Mouse (Mus musculus): ENCODE data around the gene Ston1. TPM values are rescaled to one million over a fixed set of nuclear protein-coding genes. Genes with fewer than 3 reads are reported as not detected.

Gene Ston1
- polyA plus RNA-seq, 2 experiments: 11.3 to 34.8 TPM

DNA sequence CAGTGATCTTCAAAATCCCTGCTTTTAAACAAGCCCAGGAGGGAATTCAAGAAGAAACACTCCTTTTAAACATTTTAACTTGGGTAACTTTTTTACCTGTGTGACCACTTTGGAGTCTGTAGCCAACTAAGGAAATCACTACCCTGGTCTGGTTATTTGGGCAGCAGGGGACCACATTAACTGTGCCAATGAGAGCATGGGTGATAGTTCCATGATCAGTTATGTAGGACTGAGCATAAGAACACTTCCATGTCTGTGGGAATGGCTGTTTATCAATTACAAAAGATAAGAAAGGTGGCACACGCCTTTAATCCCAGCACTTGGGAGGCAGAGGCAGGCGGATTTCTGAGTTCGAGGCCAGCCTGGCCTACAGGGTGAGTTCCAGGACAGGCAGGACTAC lies 49.7 kb downstream of the Ston1 start:
- H3K4me3 ChIP-seq (replicated peaks; ENCODE audit: low read length): no peak overlapping the region
- WGBS: 94% methylated on average over 3 of the region's 3 CpGs
- no peaks in the 10 kb centered on the region for H3K9me3 ChIP-seq (ENCODE audit: control insufficient read depth, low read length)
- H3K27ac ChIP-seq (replicated peaks; ENCODE audit: low read depth, low read length): no peak overlapping the region
- H3K27me3 ChIP-seq (ENCODE audit: control insufficient read depth, insufficient read depth, low read length): no peaks in the 10 kb centered on the region
- H3K4me1 ChIP-seq (ENCODE audit: control insufficient read depth, insufficient read depth, low read length): no peaks in the 10 kb centered on the region
- no peak for DNase-seq (ENCODE audit: low spot score)
- H3K9ac ChIP-seq (ENCODE audit: low read depth, low read length, severe bottlenecking): no peak overlapping the region
- no peak overlapping the region for H3K4me2 ChIP-seq (replicated peaks; ENCODE audit: low read depth, low read length, severe bottlenecking)
- ATAC-seq (ENCODE audit: low FRiP score, low read depth): no peak
- no peak for TF ChIP-seq POLR2A (IDR thresholded peaks at IDR 0.05; ENCODE audit: borderline replicate concordance, extremely low read depth, insufficient read depth, insufficient read length)
- H3K36me3 ChIP-seq (ENCODE audit: control insufficient read depth, insufficient read depth, low read length): peaks cover 32% of the 10 kb centered on the region

DNA sequence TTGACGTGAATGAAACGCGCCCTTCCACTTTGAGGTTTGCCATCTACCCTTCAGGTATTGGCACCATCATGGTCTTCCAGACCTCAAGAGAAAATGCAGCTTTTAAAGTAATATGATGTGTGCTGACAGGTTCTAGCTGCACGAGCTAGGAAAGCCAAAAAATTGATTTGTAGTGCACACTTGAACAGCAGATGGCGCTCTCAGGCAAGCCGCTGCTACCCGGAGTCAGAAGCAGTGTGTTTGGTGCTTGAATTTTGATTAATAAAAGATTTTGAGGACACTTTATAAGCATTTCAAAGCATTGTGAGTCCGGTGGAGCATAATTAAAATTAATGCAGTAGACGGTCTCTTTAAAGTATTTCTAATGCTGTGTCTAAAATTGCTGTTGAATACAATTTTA lies 54.5 kb downstream of the Ston1 start:
- TF ChIP-seq POLR2A (IDR thresholded peaks at IDR 0.05; ENCODE audit: borderline replicate concordance, extremely low read depth, insufficient read depth, insufficient read length): no peak
- ATAC-seq (ENCODE audit: low FRiP score, low read depth) (0 out of 2 replicates have a peak, but pooled peaks have one; percentile 34), DNase-seq (ENCODE audit: low spot score) (peak; percentile 77)
- 4% methylated on average over 9 of the region's 9 CpGs for WGBS
- Histone ChIP-seq H3K4me3 (replicated peaks; ENCODE audit: low read length) (no peak overlapping the region), H3K4me1 (ENCODE audit: control insufficient read depth, insufficient read depth, low read length) (no peaks in the 10 kb centered on the region; the same call in 1 of the 2 replicates), H3K27me3 (ENCODE audit: control insufficient read depth, insufficient read depth, low read length) (no peaks in the 10 kb centered on the region), H3K9ac (ENCODE audit: low read depth, low read length, severe bottlenecking) (no peak overlapping the region), H3K27ac (replicated peaks; ENCODE audit: low read depth, low read length) (no peak overlapping the region), H3K4me2 (replicated peaks; ENCODE audit: low read depth, low read length, severe bottlenecking) (no peak overlapping the region), H3K36me3 (ENCODE audit: control insufficient read depth, insufficient read depth, low read length) (peaks cover 8% of the 10 kb centered on the region), H3K9me3 (ENCODE audit: control insufficient read depth, low read length) (no peaks in the 10 kb centered on the region)

DNA sequence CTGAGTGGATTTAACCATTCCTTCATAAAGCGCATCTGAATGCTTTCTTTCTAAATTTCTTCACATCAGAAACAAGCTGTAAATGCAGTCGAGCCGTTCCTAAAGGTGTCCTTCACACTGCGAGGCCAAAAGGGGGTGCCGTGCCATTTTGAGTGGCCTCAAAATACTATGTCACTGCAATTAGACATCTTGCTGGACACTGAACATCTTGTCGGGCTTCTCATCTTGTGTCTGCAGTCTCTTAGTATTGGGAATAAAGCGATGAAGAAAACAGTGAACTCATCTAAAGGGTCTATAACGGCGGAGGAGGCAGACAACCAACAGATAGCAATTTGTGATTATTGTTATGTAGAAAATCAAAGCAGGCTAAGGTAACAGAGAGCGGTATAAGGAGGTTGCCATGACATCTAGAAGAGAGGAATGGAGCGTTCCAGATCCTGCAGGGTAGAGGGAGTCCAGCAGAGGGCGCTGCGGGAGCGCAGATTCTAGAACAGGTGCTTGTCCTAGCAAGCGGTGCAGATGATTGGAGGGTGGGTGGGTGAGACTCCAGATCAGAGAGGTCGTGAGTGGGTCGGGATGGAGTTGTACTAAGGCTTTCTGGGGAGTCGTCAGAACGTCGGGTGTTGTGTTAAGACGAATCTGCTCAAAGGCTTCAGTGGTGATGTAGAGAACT lies 55.4 kb downstream of the Ston1 start:
- no peaks in the 10 kb centered on the region for H3K27me3 ChIP-seq (ENCODE audit: control insufficient read depth, insufficient read depth, low read length)
- WGBS: 22% methylated on average over 21 of the region's 21 CpGs
- ATAC-seq (ENCODE audit: low FRiP score, low read depth) (peak; percentile 28; the same call in 1 of the 2 replicates), DNase-seq (ENCODE audit: low spot score) (peak; percentile 84)
- H3K4me3 ChIP-seq (replicated peaks; ENCODE audit: low read length): no peak overlapping the region
- peaks cover 6% of the 10 kb centered on the region; the same call in 1 of the 2 replicates for H3K36me3 ChIP-seq (ENCODE audit: control insufficient read depth, insufficient read depth, low read length)
- no peaks in the 10 kb centered on the region for H3K9me3 ChIP-seq (ENCODE audit: control insufficient read depth, low read length)
- H3K4me1 ChIP-seq (ENCODE audit: control insufficient read depth, insufficient read depth, low read length): no peaks in the 10 kb centered on the region; the same call in 1 of the 2 replicates
- H3K27ac ChIP-seq (replicated peaks; ENCODE audit: low read depth, low read length): no peak overlapping the region
- H3K9ac ChIP-seq (ENCODE audit: low read depth, low read length, severe bottlenecking): no peak overlapping the region
- TF ChIP-seq POLR2A (IDR thresholded peaks at IDR 0.05; ENCODE audit: borderline replicate concordance, extremely low read depth, insufficient read depth, insufficient read length): no peak
- H3K4me2 ChIP-seq (replicated peaks; ENCODE audit: low read depth, low read length, severe bottlenecking): no peak overlapping the region

DNA sequence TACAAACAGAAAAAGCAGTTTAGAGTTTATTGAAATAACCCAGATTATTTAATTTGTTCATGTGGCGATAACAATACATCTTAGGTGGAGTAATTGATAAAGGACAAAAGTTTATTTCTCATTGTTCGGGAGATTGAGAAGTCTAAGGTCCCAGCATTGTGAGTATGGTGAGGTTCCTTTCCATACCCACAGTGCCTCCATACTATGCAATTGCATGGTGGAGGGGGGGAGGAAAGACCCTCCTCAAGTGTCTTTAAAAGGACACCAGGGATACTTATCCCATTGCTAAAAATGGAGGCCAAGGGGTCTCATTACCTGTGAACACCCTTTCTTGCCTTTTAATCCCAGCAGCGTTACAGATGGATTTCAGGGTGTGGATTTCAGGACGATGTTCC lies 55.9 kb downstream of the Ston1 start:
- Histone ChIP-seq H3K9me3 (ENCODE audit: control insufficient read depth, low read length) (no peaks in the 10 kb centered on the region), H3K4me2 (replicated peaks; ENCODE audit: low read depth, low read length, severe bottlenecking) (no peak overlapping the region), H3K4me3 (replicated peaks; ENCODE audit: low read length) (no peak overlapping the region), H3K9ac (ENCODE audit: low read depth, low read length, severe bottlenecking) (no peak overlapping the region), H3K27me3 (ENCODE audit: control insufficient read depth, insufficient read depth, low read length) (no peaks in the 10 kb centered on the region), H3K4me1 (ENCODE audit: control insufficient read depth, insufficient read depth, low read length) (no peaks in the 10 kb centered on the region; the same call in 1 of the 2 replicates), H3K36me3 (ENCODE audit: control insufficient read depth, insufficient read depth, low read length) (peaks cover 3% of the 10 kb centered on the region; the same call in 1 of the 2 replicates), H3K27ac (replicated peaks; ENCODE audit: low read depth, low read length) (no peak overlapping the region)
- no peak for DNase-seq (ENCODE audit: low spot score)
- WGBS: 81% methylated on average over 4 of the region's 4 CpGs
- no peak for ATAC-seq (ENCODE audit: low FRiP score, low read depth)
- TF ChIP-seq POLR2A (IDR thresholded peaks at IDR 0.05; ENCODE audit: borderline replicate concordance, extremely low read depth, insufficient read depth, insufficient read length): no peak

DNA sequence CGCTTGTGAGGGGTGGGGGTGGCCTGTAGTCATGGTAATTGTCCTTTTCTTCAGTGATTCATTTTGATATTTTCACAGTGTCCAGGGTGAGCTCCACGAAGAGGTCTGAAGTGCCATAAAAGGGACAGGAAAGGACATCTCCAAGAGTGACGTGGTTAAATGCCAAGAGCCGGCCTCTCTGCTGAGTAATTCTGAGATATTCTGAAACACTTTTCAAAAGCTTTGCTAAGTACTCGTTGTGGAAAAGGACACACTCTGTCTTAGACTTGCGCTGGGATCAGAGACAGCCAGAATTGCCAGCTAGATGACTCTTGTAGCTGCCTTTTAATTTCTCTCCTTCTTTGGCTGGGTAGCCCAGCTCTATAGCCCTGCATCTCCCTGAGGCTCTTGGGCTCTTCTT lies 61.0 kb downstream of the Ston1 start:
- Histone ChIP-seq H3K4me3 (replicated peaks; ENCODE audit: low read length) (no peak overlapping the region), H3K4me2 (replicated peaks; ENCODE audit: low read depth, low read length, severe bottlenecking) (no peak overlapping the region), H3K4me1 (ENCODE audit: control insufficient read depth, insufficient read depth, low read length) (no peaks in the 10 kb centered on the region; the same call in 1 of the 2 replicates), H3K27ac (replicated peaks; ENCODE audit: low read depth, low read length) (no peak overlapping the region), H3K9ac (ENCODE audit: low read depth, low read length, severe bottlenecking) (no peak overlapping the region), H3K36me3 (ENCODE audit: control insufficient read depth, insufficient read depth, low read length) (no peaks in the 10 kb centered on the region), H3K9me3 (ENCODE audit: control insufficient read depth, low read length) (no peaks in the 10 kb centered on the region), H3K27me3 (ENCODE audit: control insufficient read depth, insufficient read depth, low read length) (no peaks in the 10 kb centered on the region)
- ATAC-seq (ENCODE audit: low FRiP score, low read depth): no peak
- DNase-seq (ENCODE audit: low spot score): no peak
- no peak for TF ChIP-seq POLR2A (IDR thresholded peaks at IDR 0.05; ENCODE audit: borderline replicate concordance, extremely low read depth, insufficient read depth, insufficient read length)
- WGBS: 79% methylated on average over 6 of the region's 6 CpGs

All from limb, embryonic 14.5 days (tissue).